Mouse (Mus musculus) layer of hippocampus, adult 9-10 months (tissue): ENCODE results near the gene Hnrnpa1.
A peak's percentile ranks its signal among the peaks of the same experiment; 100 is the strongest.
"Not testable (repeated sequence)": the region's sequence is repeated elsewhere in the genome, so short reads cannot be mapped to it uniquely, and the experiment has no call there.

ENCODE experiments used
- DNase-seq: peaks from one replicate; pipeline ENCODE4 v3.0.0; 2022; ENCODE audit warnings: low spot score

The Hnrnpa1 gene

GRCm38 (mm10) chr15:103272419-103273279, 32.4 kb downstream of the Hnrnpa1 start, which contains the start of gene Copz1:
Gene Copz1, plus strand, starts transcription at chr15:103272714.
- peak; percentile 97 for DNase-seq

DNA sequence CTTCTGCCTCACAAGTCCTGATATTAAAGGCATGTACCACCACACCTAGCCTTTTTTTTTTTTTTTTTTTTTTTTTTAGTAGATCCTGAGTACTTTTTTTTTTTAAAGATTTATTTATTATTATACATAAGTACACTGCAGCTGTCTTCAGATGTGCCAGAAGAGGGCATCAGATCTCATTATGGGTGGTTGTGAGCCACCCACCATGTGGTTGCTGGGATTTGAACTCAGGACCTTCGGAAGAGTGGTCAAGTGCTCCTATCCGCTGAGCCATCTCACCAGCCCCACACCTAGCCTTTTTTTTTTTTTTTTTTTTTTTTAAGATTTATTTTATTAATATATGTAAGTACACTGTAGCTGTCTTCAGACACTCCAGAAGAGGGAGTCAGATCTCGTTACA, 35.7 kb downstream of the Hnrnpa1 start:
- DNase-seq: not testable (repeated sequence)

GRCm38 (mm10) chr15:103277949-103278348, 37.7 kb downstream of the Hnrnpa1 start:
- DNase-seq: no peak

DNA sequence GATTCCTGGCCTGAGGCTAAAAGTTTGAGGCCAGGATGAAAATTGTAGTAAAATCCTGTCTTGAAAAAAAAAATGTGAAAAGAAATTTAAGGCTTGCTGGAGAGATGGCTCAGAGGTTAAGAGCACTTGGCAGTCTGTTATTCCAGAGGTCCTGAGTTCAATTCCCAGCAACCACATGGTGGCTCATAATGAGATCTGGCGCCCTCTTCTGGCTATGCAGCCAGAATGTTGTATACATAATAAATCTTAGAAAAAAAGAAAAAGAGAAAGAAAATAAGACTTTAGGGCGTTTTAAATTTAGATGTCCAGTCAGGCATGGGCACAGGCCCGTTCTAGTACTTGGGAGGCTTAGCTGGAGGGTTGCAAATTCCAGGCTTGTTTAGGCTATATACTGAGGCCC, 39.5 kb downstream of the Hnrnpa1 start:
- DNase-seq: no peak

- DNase-seq: no peak
Observed at GRCm38 (mm10) chr15:103280817-103281464, 40.7 kb downstream of the Hnrnpa1 start.

DNA sequence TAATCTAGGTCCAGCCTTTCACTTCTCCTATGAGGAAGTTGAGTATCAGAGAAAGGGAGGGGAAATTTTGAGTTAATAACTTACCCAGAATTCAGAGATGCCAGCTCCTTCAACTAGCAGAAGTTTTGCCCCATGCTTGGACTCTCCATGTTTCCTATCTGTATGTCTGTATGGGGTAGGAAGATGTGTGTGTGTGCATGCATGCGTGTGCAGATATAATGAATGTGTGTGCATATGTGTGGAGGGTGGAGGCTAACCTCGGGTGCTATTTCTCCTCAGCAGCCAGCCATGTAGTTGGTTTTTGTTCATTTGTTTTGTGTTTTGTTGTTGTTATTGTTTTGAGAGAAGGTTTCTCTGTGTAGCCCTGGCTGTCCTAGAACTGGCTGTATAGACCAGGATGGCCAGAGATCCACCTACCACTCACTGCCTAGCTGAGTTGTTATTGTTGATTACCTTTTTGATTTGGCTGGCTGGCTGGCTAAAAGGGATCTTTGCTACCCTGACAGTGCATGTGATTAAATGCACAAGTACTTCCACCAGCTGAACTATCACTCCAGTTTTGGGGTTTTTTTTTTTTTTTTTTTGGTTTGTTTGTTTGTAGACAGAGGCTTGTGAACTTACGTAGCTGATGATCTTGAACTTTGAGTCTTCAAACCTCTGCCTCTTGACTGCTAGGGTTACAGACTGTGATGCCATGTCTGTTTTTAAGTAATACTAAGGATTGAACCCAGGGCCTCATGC, 41.4 kb downstream of the Hnrnpa1 start:
- no peak for DNase-seq

DNA sequence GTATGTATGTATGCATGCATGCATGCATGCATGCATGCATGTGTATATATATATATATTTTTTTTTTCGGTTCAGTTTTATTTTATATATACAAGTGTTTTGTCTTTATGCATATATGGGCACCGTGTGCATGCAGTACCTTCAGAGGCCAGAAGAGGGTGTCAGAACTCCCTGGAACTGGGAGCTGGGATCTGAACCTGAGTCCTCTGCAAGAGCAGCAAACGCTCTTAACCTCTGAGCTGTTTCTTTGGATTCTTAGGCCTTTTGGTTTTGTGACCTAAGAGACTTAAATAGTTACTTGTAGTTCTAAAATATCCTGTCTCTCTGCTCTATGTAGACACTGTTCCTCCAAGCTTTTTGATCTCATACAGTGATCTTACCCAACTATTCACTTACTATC, 43.8 kb downstream of the Hnrnpa1 start:
- no peak for DNase-seq

DNA sequence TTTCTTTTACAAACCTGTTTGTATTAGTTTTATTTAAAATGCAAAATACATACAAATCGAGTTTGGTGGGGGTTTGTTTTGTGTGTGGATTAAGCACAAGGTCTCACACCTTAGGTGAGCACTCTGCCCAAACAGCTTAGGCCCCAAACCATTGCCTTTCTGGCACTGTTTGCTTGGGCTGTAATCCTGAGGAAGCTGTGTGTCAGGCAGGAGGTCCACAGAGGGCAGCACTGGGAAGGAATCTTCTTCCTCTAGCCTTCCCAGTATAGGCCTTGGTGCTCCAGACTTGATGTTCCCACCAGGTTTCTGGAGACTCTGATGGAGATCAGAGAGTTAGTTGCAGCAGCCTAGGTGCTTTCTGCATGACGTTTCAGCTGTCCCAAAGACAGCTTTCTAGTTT, 44.4 kb downstream of the Hnrnpa1 start:
- DNase-seq: no peak

GRCm38 (mm10) chr15:103285778-103286417, 45.7 kb downstream of the Hnrnpa1 start:
- no peak for DNase-seq

DNA sequence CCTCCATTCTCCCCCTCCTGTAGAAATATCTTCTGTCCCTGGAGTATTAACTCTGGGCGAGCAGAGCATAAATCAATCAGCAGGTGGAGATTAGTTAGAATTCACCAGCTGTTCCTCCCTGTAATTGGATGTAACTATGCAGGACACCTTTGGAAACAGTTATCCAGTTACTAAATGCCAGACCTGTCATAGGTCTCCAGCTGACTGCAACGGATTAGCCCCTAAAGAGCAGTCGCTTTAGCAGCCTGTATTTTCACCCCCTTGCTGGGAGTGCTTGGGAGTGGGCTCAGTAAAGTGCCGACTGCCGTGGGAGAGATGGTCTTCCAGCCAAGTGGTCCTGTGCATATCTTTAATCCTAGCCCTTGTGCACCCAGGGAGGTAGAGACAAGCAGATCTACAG, 49.4 kb downstream of the Hnrnpa1 start:
- no peak for DNase-seq

DNA sequence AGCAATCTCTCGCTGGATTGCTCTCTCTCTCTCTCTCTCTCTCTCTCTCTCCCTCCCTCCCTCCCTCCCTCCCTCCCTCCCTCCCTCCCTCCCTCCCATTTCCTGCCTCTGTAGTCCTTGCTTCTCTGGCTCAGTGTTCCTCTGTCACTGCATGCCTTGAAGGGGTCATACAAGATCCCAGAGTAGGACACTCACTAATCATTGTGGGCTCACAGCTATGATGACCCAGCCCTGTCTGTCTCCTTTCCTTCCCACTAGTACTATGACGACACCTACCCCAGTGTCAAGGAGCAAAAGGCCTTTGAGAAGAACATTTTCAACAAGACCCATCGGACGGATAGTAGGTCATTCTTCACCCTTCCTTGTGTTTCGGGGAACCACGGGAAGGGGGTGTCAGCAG, 50.2 kb downstream of the Hnrnpa1 start:
- no peak for DNase-seq

DNA sequence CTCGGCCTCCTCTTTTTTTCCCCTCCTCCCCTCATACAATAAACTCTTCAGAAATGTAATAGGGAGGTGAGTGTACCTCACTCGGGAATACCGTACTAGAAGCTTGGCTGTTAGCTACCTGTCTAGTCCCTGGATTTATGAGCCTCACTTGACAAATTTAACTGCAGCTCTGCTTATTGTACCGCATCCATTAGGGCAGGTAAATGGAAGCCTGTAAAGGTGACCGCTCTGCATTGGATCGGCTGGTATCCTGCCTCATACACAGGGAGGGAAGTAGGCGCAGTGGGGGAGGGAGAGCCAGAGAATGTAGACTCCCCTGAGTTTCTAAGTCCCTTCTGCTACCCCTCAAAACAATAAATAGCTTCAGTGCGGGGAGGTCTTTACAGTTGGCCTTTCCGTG, 50.6 kb downstream of the Hnrnpa1 start:
- DNase-seq: no peak

- DNase-seq: no peak
Observed at GRCm38 (mm10) chr15:103292673-103293345, 52.6 kb downstream of the Hnrnpa1 start.

DNA sequence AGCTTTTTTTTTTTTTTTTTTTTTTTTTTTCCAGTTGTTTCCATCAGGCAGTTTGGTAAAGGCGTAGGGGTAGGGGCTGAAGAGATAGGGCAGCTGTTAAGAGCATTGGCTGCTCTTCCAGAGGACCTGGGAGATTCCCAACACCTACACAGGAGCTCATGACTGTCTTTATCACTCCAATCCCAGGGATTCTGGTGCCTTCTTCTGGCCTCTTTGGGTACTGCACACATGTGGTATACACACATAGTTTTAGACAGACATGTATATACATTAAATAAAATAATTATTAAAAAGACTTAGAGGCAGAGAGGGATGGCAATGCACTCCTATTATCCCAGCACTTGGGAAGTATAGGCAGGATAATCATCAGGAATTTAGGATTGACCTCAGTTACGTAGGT, 53.1 kb downstream of the Hnrnpa1 start:
- no peak for DNase-seq

- no peak for DNase-seq
Observed at GRCm38 (mm10) chr15:103294649-103295048, 54.4 kb downstream of the Hnrnpa1 start.

DNA sequence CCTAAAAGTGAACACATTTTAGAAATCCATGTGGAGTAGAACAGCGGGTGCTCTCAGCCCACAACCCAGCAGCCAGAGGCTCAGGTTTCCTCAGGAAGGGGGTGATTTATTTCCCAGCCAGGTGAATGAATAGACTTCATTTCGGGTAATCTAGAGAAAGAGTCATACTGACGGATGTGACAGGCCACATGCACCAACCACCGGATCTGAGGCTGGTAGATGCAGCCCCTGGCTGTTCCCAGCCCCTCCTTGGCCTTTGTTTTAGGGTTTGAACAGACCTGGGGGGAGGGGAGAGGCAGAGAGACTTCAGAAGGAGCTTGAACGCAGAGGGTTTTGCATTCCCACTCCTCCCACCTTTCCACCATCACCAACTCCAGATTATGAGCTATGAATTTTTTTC, 55.6 kb downstream of the Hnrnpa1 start:
- DNase-seq: no peak
